Mouse (Mus musculus) erythroblast, embryonic 14.5 days (primary cell): ENCODE data around the gene Gm13289. TPM values are rescaled to one million over a fixed set of nuclear protein-coding genes. Genes with fewer than 3 reads are reported as not detected.
"Not testable (repeated sequence)": the region's sequence is repeated elsewhere in the genome, so short reads cannot be mapped to it uniquely, and the experiment has no call there.

Source experiments
- H3K27me3 ChIP-seq: 2 replicates; pipeline ENCODE4 v1.6.1; 2012; ENCODE audit warnings: inconsistent platforms; ENCODE audit not compliant: control insufficient read depth
- H3K36me3 ChIP-seq: 2 replicates; pipeline ENCODE4 v1.6.1; 2012; ENCODE audit warnings: mild to moderate bottlenecking, inconsistent platforms; ENCODE audit not compliant: control insufficient read depth
- H3K4me1 ChIP-seq: 2 replicates; pipeline ENCODE4 v1.6.1; 2012; ENCODE audit warnings: inconsistent platforms; ENCODE audit not compliant: control insufficient read depth
- H3K4me3 ChIP-seq: replicated peaks from 2 replicates; pipeline ENCODE3; 2012; ENCODE audit warnings: moderate library complexity, mild to moderate bottlenecking, inconsistent platforms
- H3K9me3 ChIP-seq: 2 replicates; pipeline ENCODE4 v1.6.1; 2012; ENCODE audit warnings: low read length, inconsistent platforms, mixed read lengths; ENCODE audit not compliant: control insufficient read depth
- GATA1 ChIP-seq: IDR thresholded peaks from 2 replicates; pipeline ENCODE4 v1.6.1; 2012; ENCODE audit warnings: low read length, inconsistent platforms, mixed read lengths
- TAL1 ChIP-seq: IDR thresholded peaks from 3 replicates; pipeline ENCODE4 v1.6.1; 2012; ENCODE audit warnings: low read length, inconsistent platforms, mixed read lengths
- polyA plus RNA-seq: library from polyadenylated mRNA; stranded (reverse); fragments of >175 nt; gene quantifications from 2 replicates; pipeline ENCODE4 v1.2.3, GENCODE M21; 2012

Gene Gm13289
- polyA plus RNA-seq, 1 experiment, result not detected

DNA sequence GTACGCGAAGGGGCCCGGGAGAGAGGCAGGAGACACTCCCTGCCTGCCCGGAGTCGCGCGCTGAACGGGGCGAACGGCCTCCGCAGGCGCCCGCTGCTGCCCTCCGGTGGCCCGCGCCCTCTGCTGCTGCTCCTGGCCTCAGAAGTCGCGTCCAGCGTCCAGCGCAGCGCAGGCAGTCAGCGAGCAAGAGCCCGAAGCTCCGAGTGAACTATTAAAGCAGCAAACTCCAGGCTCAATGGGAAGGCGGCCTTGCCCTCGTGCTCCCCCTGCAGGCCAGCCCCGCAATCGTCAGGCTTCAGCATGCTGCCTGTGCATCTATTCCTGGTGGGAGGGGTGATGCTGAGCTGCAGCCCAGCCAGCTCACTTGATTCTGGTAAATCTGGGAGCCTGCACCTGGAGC, 20.4 kb downstream of the Gm13289 start, which contains the start of gene Gm13279:
Gene Gm13279, plus strand, starts transcription at position 301 of the 400 bp plus-strand sequence.
- not testable (repeated sequence) for H3K27me3 ChIP-seq, H3K36me3 ChIP-seq, H3K9me3 ChIP-seq, H3K4me1 ChIP-seq, H3K4me3 ChIP-seq

DNA sequence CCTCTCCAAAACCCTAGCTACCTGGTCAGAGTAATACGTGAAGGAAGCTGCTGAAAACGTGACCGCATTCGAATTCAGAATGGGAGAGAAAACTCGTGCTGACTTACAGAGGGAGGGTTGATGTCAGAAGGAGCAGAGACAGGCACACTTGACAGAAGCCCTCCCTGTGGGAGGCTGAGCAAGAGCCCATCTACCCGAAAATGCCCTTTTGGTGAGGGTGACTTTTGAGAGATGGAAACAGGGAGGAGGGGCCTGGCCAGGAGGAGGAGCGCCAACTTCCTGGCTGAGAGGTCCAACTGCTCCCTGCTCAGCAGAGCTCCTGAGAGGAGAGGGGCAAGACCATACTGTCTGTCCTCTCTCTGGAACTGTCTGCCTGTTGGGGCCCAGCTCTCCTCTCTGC, 22.6 kb downstream of the Gm13289 start, which contains the start of gene Gm13285:
Gene Gm13285, plus strand, starts transcription at position 301 of the 400 bp plus-strand sequence.
- H3K4me3 ChIP-seq, H3K9me3 ChIP-seq, H3K36me3 ChIP-seq, H3K27me3 ChIP-seq, H3K4me1 ChIP-seq: not testable (repeated sequence)

DNA sequence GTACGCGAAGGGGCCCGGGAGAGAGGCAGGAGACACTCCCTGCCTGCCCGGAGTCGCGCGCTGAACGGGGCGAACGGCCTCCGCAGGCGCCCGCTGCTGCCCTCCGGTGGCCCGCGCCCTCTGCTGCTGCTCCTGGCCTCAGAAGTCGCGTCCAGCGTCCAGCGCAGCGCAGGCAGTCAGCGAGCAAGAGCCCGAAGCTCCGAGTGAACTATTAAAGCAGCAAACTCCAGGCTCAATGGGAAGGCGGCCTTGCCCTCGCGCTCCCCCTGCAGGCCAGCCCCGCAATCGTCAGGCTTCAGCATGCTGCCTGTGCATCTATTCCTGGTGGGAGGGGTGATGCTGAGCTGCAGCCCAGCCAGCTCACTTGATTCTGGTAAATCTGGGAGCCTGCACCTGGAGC, 26.2 kb downstream of the Gm13289 start, which contains the start of gene Gm13287:
Gene Gm13287, plus strand, starts transcription at position 301 of the 400 bp plus-strand sequence.
- not testable (repeated sequence) for H3K36me3 ChIP-seq, H3K27me3 ChIP-seq, H3K4me3 ChIP-seq, H3K4me1 ChIP-seq, H3K9me3 ChIP-seq

DNA sequence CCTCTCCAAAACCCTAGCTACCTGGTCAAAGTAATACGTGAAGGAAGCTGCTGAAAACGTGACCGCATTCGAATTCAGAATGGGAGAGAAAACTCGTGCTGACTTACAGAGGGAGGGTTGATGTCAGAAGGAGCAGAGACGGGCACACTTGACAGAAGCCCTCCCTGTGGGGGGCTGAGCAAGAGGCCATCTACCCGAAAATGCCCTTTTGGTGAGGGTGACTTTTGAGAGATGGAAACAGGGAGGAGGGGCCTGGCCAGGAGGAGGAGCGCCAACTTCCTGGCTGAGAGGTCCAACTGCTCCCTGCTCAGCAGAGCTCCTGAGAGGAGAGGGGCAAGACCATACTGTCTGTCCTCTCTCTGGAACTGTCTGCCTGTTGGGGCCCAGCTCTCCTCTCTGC, 28.5 kb downstream of the Gm13289 start, which contains the start of gene Gm13288:
Gene Gm13288, plus strand, starts transcription at position 301 of the 400 bp plus-strand sequence.
- not testable (repeated sequence) for H3K4me1 ChIP-seq, H3K9me3 ChIP-seq, H3K4me3 ChIP-seq, H3K27me3 ChIP-seq, H3K36me3 ChIP-seq

DNA sequence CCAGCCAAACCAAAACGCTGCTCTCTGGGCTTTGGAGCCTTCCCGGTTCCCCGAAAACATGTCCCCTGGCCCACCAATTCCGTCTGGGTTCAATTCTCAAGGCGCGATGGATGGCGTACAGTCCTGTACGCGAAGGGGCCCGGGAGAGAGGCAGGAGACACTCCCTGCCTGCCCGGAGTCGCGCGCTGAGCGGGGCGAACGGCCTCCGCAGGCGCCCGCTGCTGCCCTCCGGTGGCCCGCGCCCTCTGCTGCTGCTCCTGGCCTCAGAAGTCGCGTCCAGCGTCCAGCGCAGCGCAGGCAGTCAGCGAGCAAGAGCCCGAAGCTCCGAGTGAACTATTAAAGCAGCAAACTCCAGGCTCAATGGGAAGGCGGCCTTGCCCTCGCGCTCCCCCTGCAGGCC, 29.0 kb downstream of the Gm13289 start:
- H3K4me1 ChIP-seq, H3K4me3 ChIP-seq, H3K36me3 ChIP-seq, H3K9me3 ChIP-seq, H3K27me3 ChIP-seq: not testable (repeated sequence)

DNA sequence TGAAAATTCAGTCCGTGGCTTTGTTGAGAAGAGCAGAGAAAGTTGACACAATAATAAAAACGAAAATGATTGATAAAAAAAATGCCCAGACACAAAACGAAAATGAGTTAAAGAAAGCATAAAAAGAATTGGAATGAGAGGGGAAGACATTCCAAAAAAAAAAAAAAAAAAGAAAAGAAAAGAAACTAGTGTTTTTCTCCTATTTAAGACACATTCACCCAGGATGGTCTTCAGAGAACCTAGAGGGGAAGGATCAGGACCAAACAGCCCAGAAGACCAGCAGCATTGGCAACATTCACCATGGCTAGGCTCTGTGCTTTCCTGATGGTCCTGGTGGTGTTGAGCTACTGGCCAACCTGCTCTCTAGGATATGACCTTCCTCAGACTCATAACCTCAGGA, 39.2 kb downstream of the Gm13289 start, which contains the start of gene Ifna7:
Gene Ifna7, plus strand, starts transcription at position 301 of the 400 bp plus-strand sequence.
- Histone ChIP-seq H3K9me3 (no peaks in the 10 kb centered on the region), H3K4me1 (no peaks in the 10 kb centered on the region), H3K4me3 (no peak within 1 kb of the TSS), H3K36me3 (no peaks in the 10 kb centered on the region), H3K27me3 (no peaks in the 10 kb centered on the region)
- TF ChIP-seq TAL1 (no peak), GATA1 (no peak)

DNA sequence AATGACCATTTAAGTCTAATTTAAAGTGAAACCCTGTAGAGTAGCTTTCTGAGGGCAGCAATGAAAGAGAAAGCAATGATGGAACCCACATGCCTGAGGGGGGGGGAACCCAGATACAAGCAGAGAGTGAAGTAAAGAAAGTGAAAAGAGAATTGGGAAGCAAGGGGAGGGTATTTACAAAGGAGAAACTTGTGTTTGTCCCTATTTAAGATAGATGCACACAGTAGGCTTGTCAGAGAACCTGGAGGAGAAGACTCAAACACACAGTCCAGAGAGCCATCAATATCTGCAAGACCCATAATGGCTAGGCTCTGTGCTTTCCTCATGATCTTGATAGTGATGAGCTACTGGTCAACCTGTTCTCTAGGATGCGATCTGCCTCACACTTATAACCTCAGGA, 42.9 kb downstream of the Gm13289 start, which contains the start of gene Ifna11:
Gene Ifna11, plus strand, starts transcription at position 301 of the 400 bp plus-strand sequence.
- H3K4me3 ChIP-seq, result no peak within 1 kb of the TSS
- no peaks in the 10 kb centered on the region for H3K36me3 ChIP-seq
- H3K9me3 ChIP-seq, result no peaks in the 10 kb centered on the region
- no peaks in the 10 kb centered on the region for H3K27me3 ChIP-seq
- TF ChIP-seq GATA1, result no peak
- H3K4me1 ChIP-seq, result no peaks in the 10 kb centered on the region

DNA sequence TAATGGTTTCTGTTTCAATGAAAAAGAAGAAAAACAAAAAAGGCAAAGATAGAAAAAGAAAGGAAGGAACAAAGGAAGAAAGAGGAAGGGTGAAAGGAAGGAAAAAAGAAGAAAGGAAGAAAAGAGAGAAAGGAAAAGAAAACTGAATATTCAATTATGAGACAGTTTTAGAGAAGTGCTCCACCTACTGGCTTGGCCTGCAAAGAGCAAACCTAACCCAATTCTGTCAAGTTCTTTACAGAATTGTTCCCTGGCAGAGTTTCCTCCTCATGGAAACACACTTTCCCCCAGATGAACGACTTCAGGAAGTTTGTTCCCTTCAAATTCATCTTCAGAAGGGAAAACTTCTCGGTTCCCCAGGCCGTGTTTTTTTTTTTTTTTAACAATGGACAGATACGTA, 46.3 kb downstream of the Gm13289 start:
- Histone ChIP-seq H3K36me3 (no peaks in the 10 kb centered on the region), H3K4me3 (no peak overlapping the region), H3K9me3 (no peaks in the 10 kb centered on the region), H3K27me3 (no peaks in the 10 kb centered on the region), H3K4me1 (no peaks in the 10 kb centered on the region)
- TF ChIP-seq GATA1, result no peak
- TF ChIP-seq TAL1, result no peak

Other genes with a start within 250 kb of the Gm13289 start
- not detected in 2 replicates for gene Ifna15, start 218.7 kb upstream of the Gm13289 start, polyA plus RNA-seq
- not detected in 2 replicates for gene Ifna14, start 205.1 kb upstream of the Gm13289 start, polyA plus RNA-seq
- gene Ifna9, start 184.5 kb upstream of the Gm13289 start, polyA plus RNA-seq, result not detected in 2 replicates
- gene Ifna12, start 173.5 kb upstream of the Gm13289 start, polyA plus RNA-seq, result not detected in 2 replicates
- gene C87499, start 142.5 kb upstream of the Gm13289 start, polyA plus RNA-seq, result 0.03 TPM in 1 of 2 replicates, not detected in the other
- gene Ifna13, start 132.5 kb upstream of the Gm13289 start, polyA plus RNA-seq, result not detected in 2 replicates
- not detected in 2 replicates for gene Ifna16, start 100.0 kb upstream of the Gm13289 start, polyA plus RNA-seq
- gene Ifna2, start 93.0 kb upstream of the Gm13289 start, polyA plus RNA-seq, result not detected in 2 replicates
- not detected in 2 replicates for gene Ifnab, start 85.6 kb upstream of the Gm13289 start, polyA plus RNA-seq
- 0.03 and 0.05 TPM in 2 replicates for gene Gm26566, start 55.1 kb upstream of the Gm13289 start, polyA plus RNA-seq
- gene Klhl9, start 54.5 kb upstream of the Gm13289 start, polyA plus RNA-seq, result 0.08 and 0.10 TPM in 2 replicates
- not detected in 2 replicates for gene Gm13271, start 22.1 kb upstream of the Gm13289 start, polyA plus RNA-seq
- gene Gm13283, start 16.8 kb upstream of the Gm13289 start, polyA plus RNA-seq, result not detected in 2 replicates
- not detected in 2 replicates for gene Gm13290, start 3.1 kb upstream of the Gm13289 start, polyA plus RNA-seq
- gene Gm13272, start 2.9 kb downstream of the Gm13289 start, polyA plus RNA-seq, result not detected in 2 replicates
- not detected in 2 replicates for gene Ifnz, start 5.2 kb downstream of the Gm13289 start, polyA plus RNA-seq
- not detected in 2 replicates for gene Gm13276, start 8.8 kb downstream of the Gm13289 start, polyA plus RNA-seq
- gene Gm13277, start 11.7 kb downstream of the Gm13289 start, polyA plus RNA-seq, result not detected in 2 replicates
- not detected in 2 replicates for gene Gm13278, start 14.6 kb downstream of the Gm13289 start, polyA plus RNA-seq
- not detected in 2 replicates for gene Gm13275, start 17.6 kb downstream of the Gm13289 start, polyA plus RNA-seq
- not detected in 2 replicates for gene Gm13279, start 20.5 kb downstream of the Gm13289 start, polyA plus RNA-seq
- not detected in 2 replicates for gene Gm13285, start 22.7 kb downstream of the Gm13289 start, polyA plus RNA-seq
- gene Gm13287, start 26.3 kb downstream of the Gm13289 start, polyA plus RNA-seq, result not detected in 2 replicates
- gene Gm13288, start 28.6 kb downstream of the Gm13289 start, polyA plus RNA-seq, result not detected in 2 replicates
- not detected in 2 replicates for gene Ifna7, start 39.3 kb downstream of the Gm13289 start, polyA plus RNA-seq
- not detected in 2 replicates for gene Ifna11, start 43.0 kb downstream of the Gm13289 start, polyA plus RNA-seq
- gene Ifna6, start 50.5 kb downstream of the Gm13289 start, polyA plus RNA-seq, result not detected in 2 replicates
- gene Ifna5, start 58.6 kb downstream of the Gm13289 start, polyA plus RNA-seq, result not detected in 2 replicates
- not detected in 2 replicates for gene Ifna4, start 64.9 kb downstream of the Gm13289 start, polyA plus RNA-seq
- not detected in 2 replicates for gene Ifna1, start 73.2 kb downstream of the Gm13289 start, polyA plus RNA-seq
- not detected in 2 replicates for gene Ifne, start 103.3 kb downstream of the Gm13289 start, polyA plus RNA-seq